Mouse (Mus musculus) liver, embryonic 13.5 days (tissue): ENCODE measurements around the gene Trove2. TPM values are rescaled to one million over a fixed set of nuclear protein-coding genes. Genes with fewer than 3 reads are reported as not detected.
"Not testable (repeated sequence)": the region's sequence is repeated elsewhere in the genome, so short reads cannot be mapped to it uniquely, and the experiment has no call there.

Experiments used
- ATAC-seq: fragments of 200-750 bp; cut with Nextera tagmentation; 2 replicates; pipeline ENCODE4 v1.8.0; 2017; ENCODE audit warnings: low read depth, mild to moderate bottlenecking, moderate number of reproducible peaks, moderate library complexity
- DNase-seq: peaks from one replicate; pipeline ENCODE4 v3.0.0; 2022
- H3K27ac ChIP-seq: fragments of 300-500 bp; sonication (generic); 2 replicates; pipeline ENCODE4 v1.5.1; 2015; ENCODE audit warnings: moderate library complexity, mild to moderate bottlenecking, inconsistent platforms
- H3K27me3 ChIP-seq: fragments of 300-500 bp; sonication (generic); 2 replicates; pipeline ENCODE4 v1.6.1; 2015; ENCODE audit warnings: mild to moderate bottlenecking, inconsistent platforms
- H3K36me3 ChIP-seq: fragments of 300-500 bp; sonication (generic); 2 replicates; pipeline ENCODE4 v1.6.1; 2015; ENCODE audit warnings: mild to moderate bottlenecking, inconsistent platforms
- H3K4me1 ChIP-seq: fragments of 300-500 bp; sonication (generic); replicated peaks from 2 replicates; pipeline ENCODE4 v1.6.1; 2015; ENCODE audit warnings: inconsistent platforms
- H3K4me2 ChIP-seq: fragments of 300-500 bp; sonication (generic); 2 replicates; pipeline ENCODE4 v1.6.1; 2015; ENCODE audit warnings: inconsistent platforms, mild to moderate bottlenecking, moderate library complexity
- H3K4me3 ChIP-seq: fragments of 300-500 bp; sonication (generic); replicated peaks from 2 replicates; pipeline ENCODE4 v1.5.1; 2015; ENCODE audit warnings: mild to moderate bottlenecking, inconsistent platforms
- H3K9ac ChIP-seq: fragments of 300-500 bp; sonication (generic); 2 replicates; pipeline ENCODE4 v1.6.1; 2015; ENCODE audit warnings: mild to moderate bottlenecking, inconsistent platforms
- H3K9me3 ChIP-seq: fragments of 300-500 bp; sonication (generic); replicated peaks from 2 replicates; pipeline ENCODE4 v1.6.1; 2016; ENCODE audit warnings: inconsistent platforms
- WGBS: fragments of 180-500 bp; shearing (Covaris S2); methylation state at CpG from one replicate; pipeline ENCODE4 v1.1.7; 2015; ENCODE audit not compliant: insufficient replicate concordance; 5-methylcytosine and 5-hydroxymethylcytosine counted together
- polyA plus RNA-seq: library from polyadenylated mRNA; unstranded; fragments of >200 nt; fragmentation: Nextera tagmentation; extraction: Ambion mirVana; gene quantifications from 2 replicates; pipeline ENCODE4 v1.2.1, GENCODE M21; 2015

Trove2 gene
- polyA plus RNA-seq, 1 experiment from 2014 or later = 1.9 TPM

DNA sequence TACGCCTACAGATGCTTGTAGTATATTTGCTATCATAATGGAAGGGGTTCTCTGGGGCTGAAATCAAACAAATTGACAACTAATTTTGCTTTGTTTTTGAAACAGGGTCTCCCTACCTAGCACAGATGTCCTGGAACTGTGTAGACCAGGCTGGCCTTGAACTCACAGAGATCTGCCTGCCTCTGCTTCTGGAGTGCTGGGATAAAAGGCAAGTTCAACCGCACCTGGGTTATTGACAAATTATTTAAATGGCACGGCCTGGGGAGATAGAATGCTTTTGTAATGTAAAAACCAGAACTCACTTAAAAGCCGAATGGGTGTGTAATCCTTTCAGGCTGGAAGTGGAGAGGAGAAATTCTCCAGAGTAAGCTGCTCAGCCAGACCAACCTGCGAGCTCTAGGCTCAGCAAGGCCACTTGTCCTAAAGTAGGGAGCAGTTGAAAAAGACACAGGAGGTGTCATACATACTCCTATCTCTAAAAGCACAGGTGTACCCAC lies 42.9 kb downstream of the Trove2 start:
- H3K4me3 ChIP-seq = no peak overlapping the region
- no peaks in the 10 kb centered on the region for H3K36me3 ChIP-seq
- no peak for DNase-seq
- no peak overlapping the region for H3K27ac ChIP-seq
- WGBS = 62% methylated on average over 5 of the region's 5 CpGs
- ATAC-seq = no peak
- H3K27me3 ChIP-seq = no peaks in the 10 kb centered on the region
- H3K9me3 ChIP-seq = no peaks in the 10 kb centered on the region
- H3K4me1 ChIP-seq = no peaks in the 10 kb centered on the region
- H3K4me2 ChIP-seq = no peak overlapping the region
- no peak overlapping the region for H3K9ac ChIP-seq

DNA sequence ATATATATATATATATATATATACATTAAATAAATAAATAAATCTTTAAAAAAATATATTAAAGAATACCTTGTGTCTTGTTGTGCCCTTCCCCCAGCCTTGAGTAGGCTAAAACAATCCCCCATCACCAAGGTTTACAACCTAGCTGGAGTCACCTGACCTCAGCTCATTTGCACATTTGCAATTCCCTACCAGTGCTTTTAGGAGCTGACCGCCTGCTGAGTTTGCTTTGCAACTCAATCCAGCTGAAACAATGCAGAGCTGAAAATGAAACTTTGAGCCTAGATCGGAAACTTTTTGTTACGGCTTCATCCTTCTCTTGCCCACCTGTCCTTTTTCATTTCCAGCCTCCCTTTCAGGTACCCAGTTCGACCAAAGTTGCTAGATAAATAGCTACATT lies 45.2 kb downstream of the Trove2 start:
- Histone ChIP-seq H3K27ac (no peak overlapping the region), H3K27me3 (no peaks in the 10 kb centered on the region), H3K4me2 (no peak overlapping the region), H3K4me1 (no peaks in the 10 kb centered on the region), H3K9me3 (no peaks in the 10 kb centered on the region), H3K9ac (no peak overlapping the region), H3K36me3 (no peaks in the 10 kb centered on the region), H3K4me3 (no peak overlapping the region)
- no peak for DNase-seq
- 64% methylated on average over 4 of the region's 4 CpGs for WGBS
- no peak for ATAC-seq

DNA sequence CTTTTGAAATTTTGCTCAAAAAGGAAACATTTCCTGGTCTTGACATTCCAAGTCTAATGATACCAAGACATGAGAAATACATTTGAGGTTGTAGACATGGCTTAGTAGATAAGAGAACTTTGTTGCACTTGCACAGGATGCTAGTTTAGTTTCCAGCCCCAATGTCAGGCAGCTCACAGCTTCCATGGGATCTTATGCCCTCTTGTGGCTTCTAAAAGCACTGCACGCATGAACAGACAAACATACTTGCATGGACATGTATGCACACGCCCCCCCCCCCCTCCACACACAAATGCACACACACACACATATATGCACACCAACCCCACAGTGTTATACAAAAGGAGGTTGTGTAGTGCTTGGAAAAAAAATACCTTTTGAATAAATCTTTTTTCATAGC lies 46.0 kb downstream of the Trove2 start:
- Histone ChIP-seq H3K36me3 (no peaks in the 10 kb centered on the region), H3K27me3 (no peaks in the 10 kb centered on the region), H3K9me3 (no peaks in the 10 kb centered on the region), H3K27ac (no peak overlapping the region), H3K4me2 (no peak overlapping the region), H3K4me1 (no peaks in the 10 kb centered on the region), H3K4me3 (no peak overlapping the region), H3K9ac (no peak overlapping the region)
- ATAC-seq = peak; percentile 68
- WGBS = 43% methylated on average over 2 of the region's 2 CpGs
- peak; percentile 39 for DNase-seq

DNA sequence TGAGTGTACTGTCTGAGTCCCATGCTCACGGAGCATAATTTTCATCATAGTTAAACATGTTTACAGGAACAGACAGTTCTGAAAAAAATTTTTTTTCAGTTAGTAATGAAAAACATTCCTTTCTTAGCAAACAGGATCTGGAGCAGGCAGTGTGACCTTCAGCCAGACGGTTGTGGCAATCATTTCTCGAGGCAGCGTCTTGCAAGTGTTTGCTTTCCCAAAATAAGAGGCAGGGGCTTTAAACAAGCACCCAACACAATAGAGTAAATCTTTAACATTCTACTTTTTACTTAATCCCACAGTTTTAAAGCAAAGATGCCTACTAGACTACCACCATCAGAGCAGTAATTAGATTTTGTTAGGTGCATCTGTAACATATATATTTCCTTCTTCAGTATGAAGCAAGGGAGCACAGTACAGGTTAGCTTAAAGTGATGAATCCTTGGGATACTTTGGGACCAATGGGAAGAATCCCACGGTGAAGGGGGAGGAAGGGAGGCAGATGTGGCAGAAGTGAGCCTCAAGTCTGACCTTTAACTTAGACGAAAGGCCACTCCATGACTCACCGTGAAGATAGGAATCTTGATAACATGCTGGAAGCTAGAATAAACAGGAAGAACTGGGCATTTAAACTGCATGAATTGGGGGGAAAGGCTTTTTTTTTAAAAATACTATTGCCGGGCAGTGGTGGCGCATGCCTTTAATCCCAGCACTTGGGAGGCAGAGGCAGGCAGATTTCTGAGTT lies 49.0 kb downstream of the Trove2 start:
- Histone ChIP-seq H3K4me2 (no peak overlapping the region), H3K27me3 (no peaks in the 10 kb centered on the region), H3K27ac (no peak overlapping the region), H3K36me3 (no peaks in the 10 kb centered on the region), H3K4me1 (peaks cover 12% of the 10 kb centered on the region), H3K4me3 (no peak overlapping the region), H3K9me3 (no peaks in the 10 kb centered on the region), H3K9ac (no peak overlapping the region)
- DNase-seq (no peak), ATAC-seq (no peak)
- WGBS = 47% methylated on average over 9 of the region's 9 CpGs

DNA sequence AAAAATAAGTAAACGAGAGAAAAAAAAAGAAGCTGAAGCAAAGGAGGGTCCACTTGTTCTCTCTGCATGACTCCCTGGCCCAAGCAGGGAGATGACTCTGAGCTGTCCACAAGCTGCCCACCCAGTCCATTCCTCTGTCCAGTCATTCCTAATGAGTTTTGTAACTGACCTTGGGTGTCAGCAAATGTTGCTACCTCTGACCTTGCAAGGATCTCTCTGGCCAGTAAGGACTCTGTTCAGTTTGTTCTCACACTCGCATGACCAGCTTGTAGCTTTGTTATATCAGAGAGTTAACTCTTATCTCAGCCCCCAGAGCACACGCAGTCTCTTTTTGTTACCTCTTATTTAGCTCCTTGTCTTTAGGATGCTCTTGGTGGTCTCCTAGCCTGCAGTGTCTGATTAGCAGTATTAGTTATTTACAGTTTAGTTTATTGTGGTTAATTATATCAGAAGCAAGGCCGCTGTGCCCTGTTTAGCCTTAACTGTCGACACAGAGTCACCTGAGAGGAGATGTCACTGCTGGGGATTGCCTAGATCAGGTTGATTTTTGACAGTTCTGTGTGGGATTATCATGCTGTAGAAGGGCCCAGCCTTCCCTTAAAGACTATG lies 52.3 kb downstream of the Trove2 start:
- Histone ChIP-seq H3K27me3 (no peaks in the 10 kb centered on the region), H3K27ac (no peak overlapping the region; the same call in 1 of the 2 replicates), H3K4me3 (no peak overlapping the region), H3K36me3 (no peaks in the 10 kb centered on the region), H3K9me3 (no peaks in the 10 kb centered on the region), H3K4me1 (peaks cover 12% of the 10 kb centered on the region), H3K9ac (no peak overlapping the region), H3K4me2 (no peak overlapping the region)
- 20% methylated on average over 5 of the region's 5 CpGs for WGBS
- no peak for DNase-seq
- ATAC-seq = peak; percentile 82

GRCm38 (mm10) chr1:143716038-143716437 lies 60.8 kb downstream of the Trove2 start, which contains the start of gene Glrx2:
Gene Glrx2, plus strand, starts transcription at chr1:143716338.
- not testable (repeated sequence) for ATAC-seq, H3K4me3 ChIP-seq, H3K4me1 ChIP-seq, H3K27me3 ChIP-seq, H3K9ac ChIP-seq, H3K27ac ChIP-seq, DNase-seq, H3K36me3 ChIP-seq, H3K4me2 ChIP-seq, H3K9me3 ChIP-seq
- WGBS = no CpG with 5 or more reads among the region's 2 CpGs

GRCm38 (mm10) chr1:143710627-143710976 lies 66.3 kb downstream of the Trove2 start:
- H3K27me3 ChIP-seq = no peaks in the 10 kb centered on the region
- no peak overlapping the region for H3K4me3 ChIP-seq
- ATAC-seq = no peak
- no peaks in the 10 kb centered on the region for H3K9me3 ChIP-seq
- H3K4me2 ChIP-seq = no peak overlapping the region
- H3K9ac ChIP-seq = no peak overlapping the region
- 55% methylated on average over 5 of the region's 5 CpGs for WGBS
- no peaks in the 10 kb centered on the region for H3K36me3 ChIP-seq
- no peak overlapping the region for H3K27ac ChIP-seq
- DNase-seq = no peak
- H3K4me1 ChIP-seq = peaks cover 4% of the 10 kb centered on the region; the same call in 1 of the 2 replicates

GRCm38 (mm10) chr1:143709966-143710626 lies 66.8 kb downstream of the Trove2 start:
- H3K9me3 ChIP-seq = no peaks in the 10 kb centered on the region
- H3K27ac ChIP-seq = no peak overlapping the region
- peak; percentile 59 for ATAC-seq
- no peaks in the 10 kb centered on the region for H3K27me3 ChIP-seq
- H3K9ac ChIP-seq = no peak overlapping the region
- H3K4me3 ChIP-seq = no peak overlapping the region
- WGBS = 52% methylated on average over 7 of the region's 7 CpGs
- peaks cover 4% of the 10 kb centered on the region; the same call in 1 of the 2 replicates for H3K4me1 ChIP-seq
- H3K4me2 ChIP-seq = no peak overlapping the region
- no peak for DNase-seq
- H3K36me3 ChIP-seq = no peaks in the 10 kb centered on the region

- Histone ChIP-seq H3K36me3 (no peaks in the 10 kb centered on the region), H3K27me3 (no peaks in the 10 kb centered on the region), H3K4me2 (no peak overlapping the region), H3K9me3 (no peaks in the 10 kb centered on the region), H3K4me1 (peaks cover 9% of the 10 kb centered on the region), H3K9ac (no peak overlapping the region), H3K27ac (no peak overlapping the region), H3K4me3 (no peak overlapping the region)
- ATAC-seq (no peak), DNase-seq (no peak)
- WGBS = 38% methylated on average over 6 of the region's 6 CpGs
Measured at GRCm38 (mm10) chr1:143708361-143708760, 68.5 kb downstream of the Trove2 start.

DNA sequence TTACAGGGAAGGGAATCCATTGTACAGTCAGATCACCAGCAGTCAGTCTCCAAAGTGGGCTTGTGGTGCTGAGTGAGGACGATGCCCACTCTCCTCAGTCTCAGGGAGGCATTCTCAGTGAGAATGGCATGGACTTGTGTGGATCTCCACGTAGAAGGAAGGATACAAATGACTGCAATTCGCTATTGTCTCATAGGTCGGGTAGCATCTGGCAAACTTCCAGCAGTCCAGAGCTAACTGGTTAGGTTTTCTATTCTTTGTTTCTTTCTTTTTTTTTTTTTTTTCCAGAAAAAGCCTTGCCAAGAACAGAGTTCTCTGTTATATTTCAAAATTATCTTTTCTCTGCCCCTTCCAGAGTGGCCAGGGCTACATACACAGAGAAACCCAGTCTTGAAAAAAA lies 69.9 kb downstream of the Trove2 start:
- Histone ChIP-seq H3K27ac (no peak overlapping the region), H3K9ac (no peak overlapping the region), H3K4me3 (no peak overlapping the region), H3K36me3 (no peaks in the 10 kb centered on the region), H3K27me3 (no peaks in the 10 kb centered on the region), H3K9me3 (no peaks in the 10 kb centered on the region), H3K4me2 (no peak overlapping the region), H3K4me1 (peaks cover 13% of the 10 kb centered on the region)
- 64% methylated on average over 4 of the region's 4 CpGs for WGBS
- no peak for ATAC-seq
- DNase-seq = no peak

DNA sequence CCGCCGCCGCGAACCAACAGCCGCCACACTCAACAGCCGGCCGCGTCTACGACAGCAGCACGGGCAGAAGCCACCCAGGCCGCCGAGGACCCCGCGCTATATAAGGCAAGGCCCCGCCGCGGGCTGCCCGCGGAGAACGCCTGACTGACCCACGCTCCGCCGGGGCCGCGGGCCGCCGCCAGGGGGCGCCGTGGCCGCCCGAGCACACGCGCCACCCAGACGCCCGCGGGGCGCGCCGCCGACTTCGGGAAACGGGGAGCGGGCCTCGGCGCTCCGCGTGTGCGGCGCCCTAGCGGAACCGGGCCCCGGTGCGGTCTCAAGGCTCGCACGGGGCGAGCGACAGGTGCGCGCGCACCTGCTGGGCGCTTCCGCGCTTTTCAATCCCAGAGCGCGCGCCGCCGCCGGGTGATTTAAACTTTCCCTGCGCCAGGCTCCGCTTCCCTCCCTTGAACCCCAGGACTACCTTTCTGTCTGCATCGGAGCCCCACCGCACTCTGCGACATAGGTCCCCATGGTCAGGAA lies 74.1 kb downstream of the Trove2 start, which contains the start of gene Cdc73:
Cdc73 (minus strand) TSS at position 153 of the 522 bp plus-strand sequence.
- Histone ChIP-seq H3K4me2 (peak within 1 kb of the TSS; percentile 90), H3K36me3 (peaks cover 7% of the 10 kb centered on the region)

More for the DNA sequence above, 74.1 kb downstream of the Trove2 start, which contains the start of gene Cdc73:
- peaks cover 27% of the 10 kb centered on the region for H3K4me1 ChIP-seq
- peak; percentile 99 for ATAC-seq
- H3K9ac ChIP-seq = peak within 1 kb of the TSS; percentile 94
- peak within 1 kb of the TSS; percentile 90 for H3K4me3 ChIP-seq
- H3K27ac ChIP-seq = peak within 1 kb of the TSS; percentile 95
- no peaks in the 10 kb centered on the region for H3K27me3 ChIP-seq
- DNase-seq = peak; percentile 89
- WGBS = under 1% methylated on average over 74 of the region's 74 CpGs
- no peaks in the 10 kb centered on the region for H3K9me3 ChIP-seq
